Comparison of ENCODE assay signal across 14 mouse cellular contexts in the genomic region with DNA sequence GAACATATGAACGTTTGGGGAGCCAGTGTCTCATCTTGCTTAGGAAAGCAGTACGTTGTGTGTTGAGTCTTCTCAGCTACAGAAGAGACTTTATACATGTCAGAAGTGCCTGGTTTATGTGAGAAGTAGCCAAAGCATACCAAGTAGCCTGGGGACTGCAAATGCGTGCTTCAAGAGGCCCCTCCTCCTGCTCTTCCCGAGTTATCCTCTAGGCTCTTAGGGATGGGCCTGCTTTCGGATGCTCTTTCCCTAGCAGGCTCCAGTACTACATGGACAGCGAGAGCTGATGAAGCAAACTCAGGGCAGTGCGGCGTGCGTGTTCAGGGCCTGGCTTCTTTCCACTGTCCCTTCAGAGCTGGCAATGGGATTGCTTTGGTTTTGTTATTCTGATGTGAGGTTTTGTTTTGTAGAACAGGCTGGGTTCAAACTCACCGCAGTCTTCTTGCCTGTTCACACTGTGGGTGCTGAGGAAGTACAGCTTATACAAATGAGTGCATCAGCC.
"Had no signal": no experiment of that assay in that cellular context is flagged by ENCODE, and none has a peak within 500 bp of the region (broad histone marks: within the 10 kb centered on the region; RNA-seq: fewer than 3 reads in every experiment).

No protein-coding gene starts in this region.

- ATAC-seq: lung, postnatal 0 days; midbrain, embryonic 13.5 days had no signal

- H3K4me1 ChIP-seq: limb, embryonic 10.5 days; liver, embryonic 15.5 days; midbrain, embryonic 13.5 days; neural tube, embryonic 12.5 days had no signal

- DNase-seq: lung, adult 2 months; lung, postnatal 36 days; retina, postnatal 1 day; right cerebral cortex, postnatal 4 days; spleen, adult 18-20 months; thymus, adult 18-20 months; thymus, postnatal 36 days had no signal

- H3K9me3 ChIP-seq: limb, embryonic 10.5 days; liver, embryonic 15.5 days; midbrain, embryonic 13.5 days; neural tube, embryonic 12.5 days had no signal

- H3K4me3 ChIP-seq: limb, embryonic 10.5 days; liver, embryonic 15.5 days; midbrain, embryonic 13.5 days; neural tube, embryonic 12.5 days had no signal

- H3K4me2 ChIP-seq: liver, embryonic 11.5 days; liver, embryonic 15.5 days; midbrain, embryonic 13.5 days; neural tube, embryonic 12.5 days had no signal

- H3K9ac ChIP-seq: liver, embryonic 15.5 days; midbrain, embryonic 13.5 days; neural tube, embryonic 12.5 days had no signal

- H3K27me3 ChIP-seq: liver, embryonic 15.5 days; midbrain, embryonic 13.5 days; neural tube, embryonic 12.5 days had no signal

- H3K27ac ChIP-seq: kidney, postnatal 0 days; limb, embryonic 10.5 days; liver, embryonic 15.5 days; midbrain, embryonic 13.5 days; neural tube, embryonic 12.5 days had no signal
